Mouse (Mus musculus): Measurements from ENCODE around the gene Omp.

Omp gene

DNA sequence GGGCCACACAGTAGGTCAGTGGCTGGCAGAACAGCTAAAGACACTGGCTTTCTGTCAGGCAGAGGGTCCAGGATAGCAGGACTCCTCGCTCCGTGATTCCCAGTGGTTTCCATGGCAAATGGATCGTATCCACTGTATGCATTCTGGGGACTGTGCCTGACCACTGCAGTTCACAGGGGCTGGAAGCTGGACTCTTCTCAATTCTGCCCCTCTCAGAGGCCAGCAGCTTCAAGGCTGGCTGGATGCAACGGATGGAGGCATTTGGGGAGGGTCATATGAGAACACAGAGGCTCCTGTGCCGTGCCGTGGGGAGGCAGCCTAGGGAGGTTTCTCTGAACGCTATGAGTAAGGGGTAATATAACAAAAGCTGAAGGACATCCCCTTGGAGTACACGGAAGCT, 3.1 kb downstream of the Omp start:
- no peak for DNase-seq (ENCODE audit: low spot score in 2 of 2)

DNA sequence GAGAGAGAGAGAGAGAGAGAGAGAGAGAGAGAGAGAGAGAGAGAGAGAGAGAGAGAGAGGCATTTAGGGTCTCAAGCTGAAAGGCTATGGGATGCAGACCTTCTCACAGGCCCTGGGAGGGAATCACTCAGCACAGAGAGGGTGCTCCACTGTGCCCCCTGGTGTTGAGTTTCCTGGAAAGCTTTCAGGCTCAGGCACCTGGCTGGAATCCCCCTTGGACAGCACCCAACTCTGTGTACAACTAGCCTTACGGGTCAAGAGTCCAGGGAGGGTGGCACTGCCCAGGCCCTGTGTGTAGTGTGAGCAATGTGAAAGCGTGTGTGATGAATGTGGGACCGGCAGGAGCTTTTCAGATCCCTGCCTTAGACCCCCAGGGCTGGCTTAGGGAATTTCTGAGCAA, 4.1 kb downstream of the Omp start:
- no peak for DNase-seq (ENCODE audit: low spot score in 2 of 2)

DNA sequence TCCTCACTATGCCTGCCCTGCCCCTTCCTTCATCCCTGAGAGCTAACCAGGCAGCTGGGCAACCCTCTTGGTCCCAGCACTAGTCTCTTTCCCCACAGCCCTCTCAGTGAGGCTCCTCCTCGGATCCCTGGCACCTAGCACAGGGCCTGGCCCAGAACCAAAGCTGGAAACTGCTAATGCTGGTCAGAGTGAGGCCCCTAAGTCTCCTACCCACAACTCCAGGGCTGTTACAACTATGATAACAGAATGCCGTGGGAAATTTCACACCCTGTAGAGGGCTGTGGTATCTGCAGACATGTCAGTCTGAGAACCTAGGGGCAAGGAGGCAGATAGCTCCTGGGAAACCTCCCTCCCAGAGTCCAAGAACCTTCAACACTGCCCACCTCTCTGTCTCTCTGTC, 4.7 kb downstream of the Omp start:
- DNase-seq (ENCODE audit: low spot score in 2 of 2), result no peak

DNA sequence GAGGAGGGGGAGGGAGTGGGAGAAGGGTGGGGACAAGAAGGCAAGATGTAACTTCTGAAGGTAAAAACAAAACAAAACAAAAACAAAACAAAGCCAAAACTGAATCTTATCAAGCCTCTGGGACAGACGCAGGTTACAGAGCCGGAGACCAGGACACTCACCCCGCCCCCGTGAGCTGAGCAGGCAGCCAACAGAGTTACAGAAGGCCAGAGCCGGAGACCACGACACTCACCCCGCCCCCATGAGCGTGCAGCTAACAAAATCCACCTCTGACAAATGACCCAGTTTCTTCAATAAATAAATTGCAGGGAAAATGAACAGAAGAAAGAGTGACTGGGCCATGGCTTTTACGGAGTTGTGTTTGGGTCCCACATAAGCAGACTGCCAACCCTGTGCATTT, 6.1 kb downstream of the Omp start:
- DNase-seq (ENCODE audit: low spot score in 2 of 2), result no peak

DNA sequence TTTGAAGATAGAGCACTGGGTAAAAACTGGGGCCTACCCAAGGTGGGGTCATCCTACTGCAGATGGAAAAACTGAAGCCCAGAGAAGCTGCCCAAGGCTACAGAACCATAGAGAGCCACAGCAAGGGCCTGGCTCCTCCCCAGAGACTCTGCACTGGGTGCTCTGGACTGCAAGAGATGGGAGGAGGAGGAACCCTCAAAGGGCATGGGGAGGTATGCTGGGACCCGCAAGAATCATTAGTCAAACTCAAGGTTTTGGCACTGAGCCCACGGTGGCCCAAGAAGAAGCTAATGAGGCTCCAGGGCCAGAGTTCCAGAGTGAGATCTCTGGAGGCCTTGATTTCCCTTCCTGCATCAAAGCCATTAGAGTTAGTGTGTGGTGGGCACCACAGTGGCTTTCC, 7.3 kb downstream of the Omp start:
- DNase-seq (ENCODE audit: low spot score in 2 of 2), result no peak

DNA sequence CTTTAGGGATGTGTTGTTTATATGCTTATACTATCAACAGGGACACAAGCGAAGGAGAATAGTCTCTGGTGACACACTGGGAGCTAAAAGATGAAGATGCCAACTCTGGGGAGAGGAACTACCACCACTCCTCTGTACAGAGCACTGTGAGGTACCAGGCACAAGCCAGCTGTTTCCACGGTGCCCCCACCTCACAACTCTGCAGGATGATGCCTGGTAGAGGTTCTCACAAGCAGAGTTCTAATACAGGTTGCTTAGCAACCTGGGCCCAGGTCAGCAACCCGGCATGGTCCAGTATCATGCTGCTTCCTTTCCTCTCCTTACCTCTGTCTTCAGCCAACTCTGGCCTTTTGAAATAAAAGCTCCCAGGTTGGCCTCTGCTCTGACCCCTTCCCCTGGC, 7.7 kb downstream of the Omp start:
- DNase-seq (ENCODE audit: low spot score in 2 of 2), result no peak

DNA sequence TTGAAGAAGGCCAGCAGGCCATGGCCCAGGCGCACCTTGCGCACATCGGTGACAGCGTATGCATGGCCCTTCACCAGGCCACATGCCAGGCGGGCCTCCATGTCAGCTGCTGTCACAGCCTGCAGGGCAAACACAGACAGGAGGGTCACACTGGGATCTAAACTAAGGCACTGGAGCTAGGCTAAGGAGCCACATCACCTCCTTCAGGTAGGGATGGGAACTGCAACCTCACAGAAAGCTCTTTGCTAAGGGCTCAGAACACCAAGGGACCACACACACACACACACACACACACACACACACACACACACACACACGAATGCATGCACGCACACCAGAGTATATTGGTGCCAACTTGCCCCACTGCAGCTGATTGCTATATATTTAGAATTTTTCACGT, 13.6 kb downstream of the Omp start:
- no peak for DNase-seq (ENCODE audit: low spot score in 2 of 2)

DNA sequence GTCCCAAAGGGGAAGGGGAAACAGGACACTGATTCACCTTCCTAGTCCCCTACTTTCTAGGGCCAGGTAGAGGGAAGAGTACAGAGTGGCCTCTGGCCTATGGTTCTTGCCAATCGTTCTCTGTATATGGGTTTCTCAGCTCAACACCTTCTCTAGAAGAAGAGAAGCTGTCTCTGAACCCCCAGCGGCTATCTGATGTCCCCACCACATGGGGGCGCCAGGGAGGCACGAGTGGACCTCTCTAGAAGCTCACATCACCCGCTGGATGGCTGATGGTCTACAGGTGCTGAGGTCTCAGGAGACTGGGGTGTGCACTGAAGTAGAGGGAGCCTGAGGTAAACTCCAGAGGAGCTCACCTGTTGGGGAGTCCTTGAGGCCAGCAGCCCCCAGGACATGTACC, 19.8 kb downstream of the Omp start:
- DNase-seq (ENCODE audit: low spot score in 2 of 2), result no peak

DNA sequence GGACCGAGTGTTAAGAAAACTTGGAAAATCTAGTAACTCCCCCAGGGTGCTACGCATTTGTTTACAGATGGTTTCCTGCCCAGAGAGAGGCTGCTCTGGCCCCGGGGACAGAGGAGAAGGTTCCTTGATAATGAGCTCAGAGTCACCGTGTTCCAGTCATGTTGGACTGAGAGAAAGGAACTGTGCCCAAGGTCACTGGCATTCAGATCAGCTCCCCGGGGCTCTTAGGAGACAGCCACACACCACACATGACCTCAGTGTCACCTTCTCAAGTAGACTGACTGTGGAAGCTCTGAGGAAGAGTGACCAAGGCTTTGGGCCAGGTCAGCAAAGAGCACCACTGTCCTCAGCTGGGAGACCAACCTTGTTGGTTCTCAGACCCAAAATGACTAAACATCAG, 20.6 kb downstream of the Omp start:
- no peak for DNase-seq (ENCODE audit: low spot score in 2 of 2)

DNA sequence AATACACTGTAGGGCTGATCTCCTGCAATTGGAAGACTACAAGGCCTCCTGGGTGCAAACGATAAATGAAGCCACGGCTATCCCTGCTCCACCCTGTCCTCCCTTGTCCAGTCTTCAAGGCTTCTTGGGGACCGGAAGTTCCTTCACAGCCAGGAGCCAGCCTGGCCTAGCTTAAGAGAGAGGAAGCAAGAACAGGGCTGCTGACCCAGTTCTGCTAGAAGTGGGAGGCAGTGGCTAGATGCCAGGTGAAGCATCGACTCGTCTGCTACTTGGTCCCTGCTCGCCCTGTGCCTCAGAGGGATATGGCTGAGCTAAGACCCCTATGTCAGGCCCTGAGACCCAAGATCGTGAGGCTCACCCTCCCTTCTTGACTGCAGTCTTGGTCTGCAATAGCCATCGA, 23.6 kb downstream of the Omp start:
- peak in 1 of 2 experiments; percentile 44 for DNase-seq (ENCODE audit: low spot score in 2 of 2)

DNA sequence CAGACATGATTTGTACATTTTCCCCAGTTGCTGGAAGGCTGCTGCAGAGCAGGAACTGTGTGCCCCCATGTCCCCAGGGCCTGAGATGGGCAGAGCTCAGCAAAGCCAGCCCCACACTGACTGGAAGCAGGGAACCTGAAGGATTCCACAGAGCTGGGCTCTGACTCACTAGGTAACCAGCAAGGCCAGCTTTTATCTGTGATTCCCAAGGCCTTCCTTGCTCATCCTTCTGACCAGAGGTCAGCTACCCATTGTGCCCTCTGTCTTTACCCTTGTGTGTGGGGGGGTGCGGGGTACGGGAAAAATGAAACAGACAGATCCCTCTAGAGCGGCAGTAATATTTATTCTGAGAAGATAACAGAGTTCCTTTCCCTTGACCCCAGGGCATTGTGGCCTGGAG, 24.1 kb downstream of the Omp start:
- DNase-seq (ENCODE audit: low spot score in 2 of 2), result no peak

DNA sequence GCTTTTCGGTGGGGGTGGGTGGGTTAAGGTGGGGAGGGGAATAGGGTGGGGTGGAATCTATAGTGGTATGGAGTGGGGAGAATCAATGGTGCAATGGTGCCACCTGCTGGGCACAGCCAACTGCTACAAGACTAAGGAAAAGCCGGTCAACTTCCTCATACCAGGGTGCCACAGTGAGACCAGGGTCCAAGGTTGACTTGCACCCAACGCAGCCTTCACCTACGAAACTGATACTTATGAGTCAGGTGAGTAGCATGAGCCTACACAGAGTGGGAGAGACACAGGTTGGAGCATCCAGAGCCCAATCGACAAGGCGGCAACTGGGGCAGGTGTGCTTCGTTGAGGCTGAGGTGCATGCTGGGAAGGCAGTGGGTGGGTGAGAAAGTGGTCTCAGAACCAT, 25.0 kb downstream of the Omp start:
- peak; percentile 75 to 78 for DNase-seq (ENCODE audit: low spot score in 2 of 2)

DNA sequence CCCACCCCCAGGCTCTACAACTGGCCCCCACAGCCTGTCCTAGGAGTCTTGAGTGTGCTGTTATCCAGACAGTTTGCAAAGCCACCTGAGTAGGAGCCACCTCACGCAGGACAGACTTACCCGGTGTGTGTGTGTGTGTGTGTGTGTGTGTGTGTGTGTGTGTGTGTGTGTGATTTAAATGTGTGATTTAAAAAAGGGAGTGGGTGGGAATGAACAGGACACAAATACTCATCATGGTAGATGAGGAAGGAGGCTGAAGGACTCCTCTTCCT, 25.4 kb downstream of the Omp start:
- DNase-seq (ENCODE audit: low spot score in 2 of 2), result no peak

DNA sequence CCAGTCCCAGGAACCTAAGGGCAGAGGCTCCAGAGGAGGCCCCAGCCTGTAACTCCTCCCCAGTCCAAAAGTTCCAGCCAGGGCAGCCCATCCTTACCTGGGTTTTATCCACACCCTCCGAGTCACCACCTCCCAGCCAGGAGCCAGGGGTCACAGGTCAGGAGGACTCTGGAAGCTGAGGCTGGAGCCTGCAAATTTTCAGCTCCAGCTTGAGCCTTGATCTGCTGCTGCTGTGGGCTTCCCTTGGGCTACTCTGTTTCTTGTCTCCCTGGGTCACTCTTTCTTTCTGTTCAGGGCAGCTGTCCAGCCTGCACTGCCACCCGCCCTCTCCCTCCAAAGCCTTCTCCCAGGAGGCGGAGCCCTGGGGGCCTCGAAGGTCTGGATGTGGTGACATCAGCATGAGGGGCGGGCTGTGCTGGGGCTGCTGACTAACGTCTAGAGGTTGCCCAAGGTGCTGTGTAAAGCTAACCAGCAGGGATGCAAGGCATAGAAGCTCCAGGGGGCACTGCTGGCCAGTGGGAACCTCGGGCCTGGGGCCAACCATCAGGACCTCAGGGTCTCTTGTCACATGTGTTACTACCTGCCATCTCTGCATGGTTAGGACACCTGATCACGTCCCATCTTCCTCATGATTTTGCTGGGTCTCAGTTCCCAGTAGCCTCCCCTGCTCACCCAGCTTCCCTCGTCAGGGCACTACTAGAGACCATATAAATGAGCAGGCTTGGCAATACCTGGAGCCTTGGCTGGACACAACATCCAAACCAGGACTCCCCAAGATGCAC, 25.9 kb downstream of the Omp start, which contains the start of gene Myo7a:
TSS of gene Myo7a (minus strand) at position 346 of the 782 bp plus-strand sequence.
- no peak for DNase-seq (ENCODE audit: low spot score in 2 of 2)

DNA sequence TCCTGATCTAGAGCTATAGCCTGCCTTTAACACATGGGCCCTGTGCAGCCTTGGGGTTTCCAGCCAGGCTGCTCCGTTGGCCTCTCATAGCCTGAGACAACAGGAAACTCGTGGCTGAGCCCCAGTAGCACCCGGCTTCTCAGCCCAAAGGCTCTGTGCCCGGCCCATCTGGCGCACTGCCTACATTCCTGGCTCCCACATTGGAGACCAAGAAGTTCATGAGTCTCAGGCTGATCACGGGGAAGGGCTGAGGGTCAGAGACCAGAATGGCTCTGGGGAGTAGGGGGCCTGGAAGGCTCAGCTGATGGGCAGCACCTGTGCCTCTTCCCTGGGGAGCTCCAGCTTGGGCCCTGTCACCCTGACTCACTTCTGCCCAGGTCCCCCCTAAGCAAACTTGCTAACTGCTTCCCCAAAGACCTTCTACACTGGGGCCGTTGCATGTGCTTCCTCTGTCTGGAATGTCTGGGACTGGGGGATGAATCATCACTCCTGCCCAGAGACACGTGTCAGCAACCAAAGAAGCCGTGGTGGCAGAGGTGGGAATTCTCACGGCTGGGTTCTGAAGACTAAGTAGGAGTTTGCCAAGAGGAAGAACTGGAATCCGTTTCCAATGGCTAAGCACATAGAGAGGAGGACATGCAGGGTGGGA, 28.2 kb downstream of the Omp start:
- DNase-seq (ENCODE audit: low spot score in 2 of 2), result peak in 1 of 2 experiments; percentile 24

DNA sequence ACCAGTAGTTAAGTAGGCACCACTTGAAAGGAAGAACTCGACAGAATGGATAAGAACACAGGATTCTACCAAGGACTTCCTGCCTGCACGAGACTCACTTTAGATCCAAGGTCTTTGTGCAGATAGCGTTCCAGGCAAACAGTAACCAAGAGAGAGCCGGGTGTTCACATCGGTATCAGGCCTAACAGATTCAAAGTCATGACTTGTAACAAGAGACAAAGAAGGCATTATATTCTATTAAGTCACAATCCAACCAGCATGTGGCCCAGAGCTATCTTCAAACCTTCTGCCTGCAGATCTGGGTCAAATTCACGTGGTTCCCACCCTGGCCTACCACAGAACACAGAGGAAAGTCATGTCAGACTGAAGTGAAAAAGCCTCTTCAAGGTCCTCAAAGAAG, 30.6 kb downstream of the Omp start:
- no peak for DNase-seq (ENCODE audit: low spot score in 2 of 2)

DNA sequence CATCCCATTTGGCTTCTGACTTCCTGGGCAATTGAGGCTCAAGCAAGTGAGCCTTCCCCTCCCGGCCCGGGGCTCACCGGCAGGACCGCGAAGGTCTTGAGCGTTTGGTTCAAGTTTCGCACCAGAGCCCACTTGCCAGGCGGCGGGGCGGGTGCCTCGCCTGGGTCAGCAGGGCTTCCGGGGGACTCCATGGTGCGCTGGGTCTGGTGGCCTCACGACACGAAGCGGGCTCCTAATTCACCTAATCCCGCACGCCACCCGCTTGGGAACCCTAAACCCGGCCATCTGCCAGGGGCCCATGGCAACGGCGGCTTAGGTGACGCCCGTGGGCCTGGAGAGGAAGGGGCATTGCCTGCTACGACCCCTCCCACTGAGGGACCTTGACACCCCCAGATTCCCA, 34.1 kb downstream of the Omp start:
- DNase-seq (ENCODE audit: low spot score in 2 of 2), result no peak

DNA sequence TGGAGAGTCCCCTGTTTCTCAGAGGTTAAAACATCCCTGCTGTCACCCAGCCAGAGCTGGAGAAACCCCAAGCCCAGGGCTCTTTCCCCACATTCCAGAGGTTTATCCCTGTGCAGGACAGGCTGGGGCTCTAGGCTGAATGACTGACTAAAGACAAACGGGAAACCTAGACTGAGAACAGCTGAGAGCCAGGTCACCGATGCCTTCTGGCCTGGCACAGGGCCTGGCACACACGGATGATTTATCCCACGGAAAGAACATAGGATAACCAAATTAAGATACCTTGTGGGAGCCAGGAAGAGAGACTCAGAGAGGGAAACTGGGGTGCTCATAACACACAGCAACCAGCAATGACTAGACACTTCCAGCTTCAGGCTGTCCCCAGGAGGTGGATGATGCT, 35.5 kb downstream of the Omp start:
- no peak for DNase-seq (ENCODE audit: low spot score in 2 of 2)

DNA sequence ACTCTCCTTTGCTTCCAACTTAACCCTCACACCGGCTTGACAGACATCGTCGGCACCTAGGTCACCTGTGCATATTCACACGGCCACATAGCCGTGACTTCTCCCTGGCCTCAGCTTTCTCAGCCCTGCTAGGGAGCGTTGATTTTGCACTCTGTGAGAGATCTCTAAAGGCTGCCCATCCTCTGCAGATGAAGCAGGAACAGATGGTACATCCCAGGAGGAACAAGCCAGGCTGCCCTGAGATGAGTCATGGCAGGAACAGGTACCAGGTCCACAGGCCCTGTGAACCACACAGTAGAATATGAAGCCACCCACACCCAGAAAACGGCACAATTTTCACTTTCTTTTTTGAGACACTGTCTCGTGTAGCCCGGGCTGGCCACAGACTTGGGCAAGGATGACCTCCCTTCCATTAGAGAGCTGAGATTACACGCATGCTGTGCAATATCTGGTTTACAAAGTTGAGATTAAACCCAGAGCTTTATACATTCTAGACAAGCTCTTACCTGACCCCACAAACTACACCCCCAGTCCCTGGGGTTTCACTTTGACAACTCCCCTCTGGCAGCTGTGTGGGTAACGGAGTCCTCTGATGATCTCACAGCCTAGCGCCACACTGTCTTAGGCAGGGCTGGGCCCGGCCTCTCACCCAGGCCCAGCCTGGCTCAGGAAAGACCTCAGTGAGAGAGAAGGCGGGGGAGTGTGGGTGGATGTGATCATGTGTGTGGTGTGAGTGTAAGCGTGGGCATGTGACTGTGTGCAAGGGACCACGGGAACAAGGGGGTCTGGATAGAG, 36.5 kb downstream of the Omp start:
- DNase-seq (ENCODE audit: low spot score in 2 of 2), result peak in 1 of 2 experiments; percentile 23

DNA sequence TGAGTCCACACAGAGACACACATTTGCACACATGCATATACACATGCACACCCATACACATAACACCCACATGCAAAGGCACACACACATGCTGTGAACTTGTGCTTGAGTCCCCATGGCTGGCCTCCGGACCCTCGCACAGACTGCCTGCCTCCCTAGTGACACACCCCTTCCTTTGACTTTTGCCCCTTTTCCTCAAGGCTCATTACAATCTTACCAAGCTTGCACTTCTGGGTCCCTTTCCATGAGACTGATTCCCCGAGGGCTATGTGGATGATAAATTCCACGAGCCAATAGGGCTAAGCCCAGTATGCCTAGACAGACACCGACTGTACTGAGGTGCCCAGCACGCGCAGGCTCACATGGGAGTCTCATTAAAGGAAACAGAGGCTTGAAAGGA, 39.0 kb downstream of the Omp start:
- DNase-seq (ENCODE audit: low spot score in 2 of 2), result no peak

DNA sequence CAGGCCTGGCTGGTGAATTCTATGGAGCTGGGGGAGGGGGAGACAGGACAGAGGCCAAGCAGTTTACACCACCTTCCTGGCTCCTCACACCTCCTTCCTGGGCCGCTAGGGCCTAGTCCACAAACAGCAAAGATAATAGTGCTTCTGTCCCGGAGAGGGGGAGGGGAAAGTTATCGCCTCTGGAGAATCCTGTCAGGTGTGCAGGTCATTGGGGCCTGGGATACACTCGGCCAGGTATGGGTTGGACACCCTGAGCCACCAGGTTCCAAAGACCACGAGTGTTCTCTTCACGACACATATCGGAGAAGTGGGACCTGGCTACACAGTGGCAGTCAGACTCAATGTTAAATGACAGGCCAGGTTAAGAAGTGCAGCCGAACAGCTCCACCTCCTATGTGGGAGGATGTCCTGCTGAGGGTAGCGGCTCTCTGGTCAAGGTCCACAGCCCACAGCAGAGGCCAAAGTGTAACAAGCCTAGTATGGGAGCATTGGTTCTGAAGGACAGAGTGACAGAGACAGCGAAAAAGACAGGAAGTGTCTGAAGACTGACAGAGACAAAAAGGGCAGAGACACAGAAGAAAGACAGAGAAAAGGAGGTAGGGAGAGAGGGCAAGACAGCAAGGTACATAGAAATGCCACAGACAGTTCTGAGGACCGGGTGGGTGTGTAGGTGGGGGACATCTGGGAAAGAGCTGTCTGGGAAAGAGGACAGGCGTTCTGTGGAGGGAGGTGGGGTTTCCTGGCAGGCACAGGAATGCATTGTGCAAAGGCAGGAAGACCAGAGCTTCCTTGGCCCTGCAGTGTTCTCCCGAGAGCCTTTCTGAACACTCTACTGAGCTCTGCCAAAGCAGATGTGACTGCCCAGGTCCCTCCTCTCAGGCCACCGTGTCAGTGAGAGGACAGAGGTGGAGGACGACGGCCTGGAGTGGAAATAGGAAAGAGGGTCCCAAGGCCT, 40.5 kb downstream of the Omp start:
- no peak for DNase-seq (ENCODE audit: low spot score in 2 of 2)

DNA sequence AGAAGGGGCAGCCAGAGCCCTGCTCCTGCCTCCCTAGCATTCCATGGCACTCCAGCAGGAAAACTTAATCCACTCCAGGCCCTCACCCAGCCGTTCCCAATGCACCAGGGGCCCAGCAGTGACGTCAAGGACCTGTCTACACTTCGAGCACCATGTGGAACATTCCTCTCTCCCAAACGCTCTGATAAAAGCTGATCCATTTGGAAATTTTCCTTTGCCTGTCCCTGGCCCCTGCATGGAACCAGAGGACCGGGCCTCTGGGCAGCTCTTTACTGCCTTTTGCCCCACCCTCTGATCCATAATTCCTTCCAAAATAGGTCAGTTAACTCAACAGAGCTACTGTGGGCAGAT, 41.4 kb downstream of the Omp start:
- no peak for DNase-seq (ENCODE audit: low spot score in 2 of 2)

All from frontal cortex, postnatal 36 days (tissue).